Mouse (Mus musculus): ENCODE measurements around the gene Scaf1. TPM values are rescaled to one million over a fixed set of nuclear protein-coding genes. Genes with fewer than 3 reads are reported as not detected.

Gene Scaf1
- polyA plus RNA-seq, 1 experiment from 2014 or later: 56.7 TPM

GRCm38 (mm10) chr7:45052181-45052861 is 36.2 kb upstream of the Scaf1 start:
- peaks cover 31% of the 10 kb centered on the region for H3K4me1 ChIP-seq
- peak overlapping the region; percentile 95 for H3K4me2 ChIP-seq
- under 1% methylated on average over 30 of the region's 38 CpGs for WGBS
- H3K27me3 ChIP-seq (replicated peaks): no peaks in the 10 kb centered on the region
- no peak for ATAC-seq (replicated peaks)
- peak overlapping the region; percentile 67 for H3K4me3 ChIP-seq
- peaks cover 19% of the 10 kb centered on the region for H3K36me3 ChIP-seq (replicated peaks)
- H3K27ac ChIP-seq: peak overlapping the region; percentile 99
- no peaks in the 10 kb centered on the region for H3K9me3 ChIP-seq
- peak overlapping the region; percentile 81 for H3K9ac ChIP-seq

- peak overlapping the region; percentile 67 for H3K4me3 ChIP-seq
- peak overlapping the region; percentile 95 for H3K4me2 ChIP-seq
- H3K9me3 ChIP-seq: no peaks in the 10 kb centered on the region
- H3K4me1 ChIP-seq: peaks cover 31% of the 10 kb centered on the region
- peak overlapping the region; percentile 81 for H3K9ac ChIP-seq
- H3K27me3 ChIP-seq (replicated peaks): no peaks in the 10 kb centered on the region
- peaks cover 26% of the 10 kb centered on the region for H3K36me3 ChIP-seq (replicated peaks)
- H3K27ac ChIP-seq: peak overlapping the region; percentile 99
- 3% methylated on average over 13 of the region's 13 CpGs for WGBS
- no peak for ATAC-seq (replicated peaks)
Measured at GRCm38 (mm10) chr7:45051601-45051974, 35.4 kb upstream of the Scaf1 start.

GRCm38 (mm10) chr7:45050945-45051600 is 34.9 kb upstream of the Scaf1 start:
- no peaks in the 10 kb centered on the region for H3K27me3 ChIP-seq (replicated peaks)
- WGBS: 1% methylated on average over 16 of the region's 16 CpGs
- H3K9me3 ChIP-seq: no peaks in the 10 kb centered on the region
- H3K4me1 ChIP-seq: peaks cover 31% of the 10 kb centered on the region
- peak overlapping the region; percentile 99 for H3K27ac ChIP-seq
- H3K36me3 ChIP-seq (replicated peaks): peaks cover 32% of the 10 kb centered on the region
- H3K9ac ChIP-seq: peak overlapping the region; percentile 81
- peak overlapping the region; percentile 67 for H3K4me3 ChIP-seq
- ATAC-seq (replicated peaks): peak; percentile 60
- peak overlapping the region; percentile 95 for H3K4me2 ChIP-seq

- WGBS: 93% methylated on average over 23 of the region's 23 CpGs
- Histone ChIP-seq H3K27ac (no peak overlapping the region), H3K4me1 (peaks cover 31% of the 10 kb centered on the region), H3K4me2 (no peak overlapping the region), H3K27me3 (replicated peaks) (no peaks in the 10 kb centered on the region), H3K9ac (no peak overlapping the region), H3K36me3 (replicated peaks) (peaks cover 47% of the 10 kb centered on the region), H3K4me3 (no peak overlapping the region), H3K9me3 (no peaks in the 10 kb centered on the region)
- ATAC-seq (replicated peaks): no peak
Measured at GRCm38 (mm10) chr7:45048923-45049657, 32.9 kb upstream of the Scaf1 start.

GRCm38 (mm10) chr7:45048001-45048890 is 32.1 kb upstream of the Scaf1 start:
- H3K27ac ChIP-seq: no peak overlapping the region
- no peak overlapping the region for H3K4me2 ChIP-seq
- no peak for ATAC-seq (replicated peaks)
- H3K9me3 ChIP-seq: no peaks in the 10 kb centered on the region
- H3K4me3 ChIP-seq: no peak overlapping the region
- peaks cover 26% of the 10 kb centered on the region for H3K4me1 ChIP-seq
- no peaks in the 10 kb centered on the region for H3K27me3 ChIP-seq (replicated peaks)
- H3K36me3 ChIP-seq (replicated peaks): peaks cover 53% of the 10 kb centered on the region
- WGBS: 91% methylated on average over 37 of the region's 38 CpGs
- no peak overlapping the region for H3K9ac ChIP-seq

GRCm38 (mm10) chr7:45047491-45047890 is 31.3 kb upstream of the Scaf1 start:
- Histone ChIP-seq H3K4me2 (no peak overlapping the region), H3K9ac (no peak overlapping the region), H3K27me3 (replicated peaks) (no peaks in the 10 kb centered on the region), H3K4me1 (peaks cover 26% of the 10 kb centered on the region), H3K4me3 (no peak overlapping the region), H3K27ac (no peak overlapping the region), H3K9me3 (no peaks in the 10 kb centered on the region), H3K36me3 (replicated peaks) (peaks cover 61% of the 10 kb centered on the region)
- ATAC-seq (replicated peaks): no peak
- WGBS: 95% methylated on average over 14 of the region's 14 CpGs

GRCm38 (mm10) chr7:45046853-45047350 is 30.7 kb upstream of the Scaf1 start:
- Histone ChIP-seq H3K4me3 (no peak overlapping the region), H3K4me1 (peaks cover 25% of the 10 kb centered on the region), H3K9me3 (no peaks in the 10 kb centered on the region), H3K27me3 (replicated peaks) (no peaks in the 10 kb centered on the region), H3K36me3 (replicated peaks) (peaks cover 66% of the 10 kb centered on the region), H3K4me2 (no peak overlapping the region), H3K9ac (no peak overlapping the region), H3K27ac (no peak overlapping the region)
- WGBS: 95% methylated on average over 26 of the region's 26 CpGs
- no peak for ATAC-seq (replicated peaks)

GRCm38 (mm10) chr7:45045741-45046140 is 29.6 kb upstream of the Scaf1 start:
- peaks cover 13% of the 10 kb centered on the region; the same call in 1 of the 2 replicates for H3K4me1 ChIP-seq
- no peak overlapping the region for H3K9ac ChIP-seq
- H3K27ac ChIP-seq: no peak overlapping the region
- peaks cover 76% of the 10 kb centered on the region for H3K36me3 ChIP-seq (replicated peaks)
- H3K4me3 ChIP-seq: no peak overlapping the region
- ATAC-seq (replicated peaks): no peak
- no peak overlapping the region for H3K4me2 ChIP-seq
- H3K27me3 ChIP-seq (replicated peaks): no peaks in the 10 kb centered on the region
- H3K9me3 ChIP-seq: no peaks in the 10 kb centered on the region
- WGBS: 93% methylated on average over 22 of the region's 22 CpGs

GRCm38 (mm10) chr7:45043307-45043706 is 27.1 kb upstream of the Scaf1 start:
- ATAC-seq (replicated peaks): no peak
- WGBS: 96% methylated on average over 14 of the region's 14 CpGs
- Histone ChIP-seq H3K27me3 (replicated peaks) (no peaks in the 10 kb centered on the region), H3K9ac (no peak overlapping the region), H3K4me3 (no peak overlapping the region), H3K9me3 (no peaks in the 10 kb centered on the region), H3K36me3 (replicated peaks) (peaks cover 78% of the 10 kb centered on the region), H3K4me1 (no peaks in the 10 kb centered on the region), H3K4me2 (no peak overlapping the region), H3K27ac (no peak overlapping the region)

GRCm38 (mm10) chr7:45040851-45041250 is 24.7 kb upstream of the Scaf1 start:
- H3K9ac ChIP-seq: no peak overlapping the region
- H3K9me3 ChIP-seq: no peaks in the 10 kb centered on the region
- H3K27me3 ChIP-seq (replicated peaks): no peaks in the 10 kb centered on the region
- no peaks in the 10 kb centered on the region for H3K4me1 ChIP-seq
- WGBS: 94% methylated on average over 9 of the region's 9 CpGs
- H3K4me3 ChIP-seq: no peak overlapping the region
- no peak; the same call in 1 of the 2 replicates for ATAC-seq (replicated peaks)
- H3K36me3 ChIP-seq (replicated peaks): peaks cover 80% of the 10 kb centered on the region
- no peak overlapping the region for H3K27ac ChIP-seq
- no peak overlapping the region for H3K4me2 ChIP-seq

GRCm38 (mm10) chr7:45038411-45038810 is 22.2 kb upstream of the Scaf1 start:
- Histone ChIP-seq H3K4me3 (no peak overlapping the region), H3K4me2 (no peak overlapping the region), H3K9me3 (no peaks in the 10 kb centered on the region), H3K36me3 (replicated peaks) (peaks cover 86% of the 10 kb centered on the region), H3K27me3 (replicated peaks) (no peaks in the 10 kb centered on the region), H3K4me1 (no peaks in the 10 kb centered on the region), H3K9ac (no peak overlapping the region), H3K27ac (no peak overlapping the region)
- ATAC-seq (replicated peaks): no peak
- WGBS: 97% methylated on average over 9 of the region's 9 CpGs

Measured in midbrain, embryonic 15.5 days (tissue).